Mouse (Mus musculus) hematopoietic multipotent progenitor cell, adult 10-12 weeks (in vitro differentiated cells): ENCODE results near the gene Vmn1r12. TPM values are rescaled to one million over a fixed set of nuclear protein-coding genes. Genes with fewer than 3 reads are reported as not detected.

ENCODE experiments used
- polyA plus RNA-seq: library from polyadenylated mRNA; stranded (reverse); fragments of >175 nt; gene quantifications from 2 replicates; pipeline ENCODE4 v1.2.3, GENCODE M21; 2012; ENCODE audit warnings: low replicate concordance

Vmn1r12 gene
- not detected in 2 replicates for polyA plus RNA-seq

GRCm38 (mm10) chr6:57156619-57157018 lies at the start of gene Vmn1r12:
Gene Vmn1r12, plus strand, starts transcription at chr6:57156919.

DNA sequence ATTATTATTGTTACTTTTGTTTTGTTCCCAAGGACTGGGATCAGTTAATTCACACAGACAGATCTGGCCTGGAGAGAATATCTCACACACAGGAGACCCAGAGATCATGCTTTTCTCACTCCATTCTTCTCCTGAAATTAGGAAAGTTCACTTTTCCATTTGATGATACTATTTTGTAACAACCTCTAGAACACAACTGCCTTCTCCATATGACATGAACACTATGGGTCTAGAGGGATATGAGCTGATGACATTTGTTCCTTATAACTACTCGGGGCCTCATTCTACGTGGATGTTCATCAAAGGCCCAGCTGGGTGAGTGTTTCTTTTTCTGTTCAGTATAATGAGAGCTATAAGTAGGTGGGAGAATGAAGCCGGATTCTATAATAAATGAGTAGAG lies 47.6 kb upstream of the Vmn1r12 start, which contains the start of gene Vmn1r10:
Gene Vmn1r10, plus strand, starts transcription at position 301 of the 400 bp plus-strand sequence.

DNA sequence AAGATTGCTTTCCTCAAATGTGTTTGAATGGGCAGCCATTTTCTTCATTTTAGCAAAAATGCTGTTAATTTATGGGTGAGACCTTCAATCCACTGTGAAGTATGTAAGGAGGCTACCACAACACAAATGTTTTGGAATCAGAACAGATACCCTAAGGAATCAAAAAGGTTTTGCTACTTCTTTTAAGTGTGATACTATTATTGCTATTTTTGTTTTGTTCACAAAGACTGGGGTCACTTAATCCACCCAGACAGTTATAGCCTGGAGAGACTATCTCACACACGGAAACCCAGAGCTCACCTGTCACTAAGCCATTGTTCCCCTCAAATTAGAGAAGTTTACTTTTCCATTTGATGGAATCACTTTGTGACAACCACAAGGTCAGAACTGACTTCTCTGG lies 23.6 kb upstream of the Vmn1r12 start, which contains the start of gene Vmn1r11:
Gene Vmn1r11, plus strand, starts transcription at position 301 of the 400 bp plus-strand sequence.

DNA sequence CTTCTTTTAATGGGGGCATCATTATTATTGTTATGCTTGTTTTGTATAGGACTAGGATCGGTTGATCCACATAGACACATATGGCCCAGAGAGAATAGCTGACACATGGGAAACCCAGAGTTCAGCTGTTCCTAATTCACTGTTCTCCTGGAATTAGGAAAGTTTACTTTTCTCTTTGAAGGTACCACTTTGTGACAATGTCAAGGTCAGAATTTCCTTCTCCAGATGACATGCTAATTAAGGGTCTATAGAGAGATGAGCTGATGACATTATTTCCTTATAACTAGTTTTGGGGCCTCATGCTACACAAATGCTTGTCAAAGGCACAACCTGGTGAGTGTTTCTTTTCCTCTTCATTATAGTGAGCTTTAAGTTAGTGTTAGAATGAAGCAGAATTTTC lies 46.3 kb downstream of the Vmn1r12 start, which contains the start of gene Vmn1r13:
Gene Vmn1r13, plus strand, starts transcription at position 301 of the 400 bp plus-strand sequence.

Other genes with a start within 250 kb of the Vmn1r12 start
- 27.5 and 28.9 TPM in 2 replicates for gene Nt5c3, start 233.0 kb upstream of the Vmn1r12 start, polyA plus RNA-seq
- not detected in 2 replicates for gene Vmn1r4, start 232.9 kb upstream of the Vmn1r12 start, polyA plus RNA-seq
- gene Vmn1r5, start 186.6 kb upstream of the Vmn1r12 start, polyA plus RNA-seq: not detected in 2 replicates
- not detected in 2 replicates for gene Vmn1r6, start 159.7 kb upstream of the Vmn1r12 start, polyA plus RNA-seq
- gene Vmn1r7, start 131.6 kb upstream of the Vmn1r12 start, polyA plus RNA-seq: not detected in 2 replicates
- gene Vmn1r8, start 124.6 kb upstream of the Vmn1r12 start, polyA plus RNA-seq: not detected in 2 replicates
- not detected in 2 replicates for gene Vmn1r9, start 90.1 kb upstream of the Vmn1r12 start, polyA plus RNA-seq
- gene Vmn1r10, start 47.5 kb upstream of the Vmn1r12 start, polyA plus RNA-seq: not detected in 2 replicates
- not detected in 2 replicates for gene Vmn1r11, start 23.5 kb upstream of the Vmn1r12 start, polyA plus RNA-seq
- not detected in 2 replicates for gene Vmn1r13, start 46.4 kb downstream of the Vmn1r12 start, polyA plus RNA-seq
- not detected in 2 replicates for gene Vmn1r14, start 74.8 kb downstream of the Vmn1r12 start, polyA plus RNA-seq
- not detected in 2 replicates for gene Vmn1r15, start 101.0 kb downstream of the Vmn1r12 start, polyA plus RNA-seq
- gene Vmn1r16, start 172.6 kb downstream of the Vmn1r12 start, polyA plus RNA-seq: not detected in 2 replicates
- gene Vmn1r17, start 206.8 kb downstream of the Vmn1r12 start, polyA plus RNA-seq: not detected in 2 replicates
- gene Vmn1r18, start 238.9 kb downstream of the Vmn1r12 start, polyA plus RNA-seq: not detected in 2 replicates
- not detected in 2 replicates for gene Vmn1r19, start 246.9 kb downstream of the Vmn1r12 start, polyA plus RNA-seq